Mouse (Mus musculus) lung, adult 18-20 months (tissue): ENCODE measurements at regions not wholly inside any gene's neighbourhood (a gene's known extent, or its start where the extent isn't known, plus 50 kb on each side); places are given as distances from the start of the nearest gene placed in this dataset.

Experiments
- DNase-seq, 2 experiments: peaks; one replicate each; pipeline ENCODE4 v3.0.0; 2022; ENCODE audit warnings: mixed read lengths in 2 of 2

DNA sequence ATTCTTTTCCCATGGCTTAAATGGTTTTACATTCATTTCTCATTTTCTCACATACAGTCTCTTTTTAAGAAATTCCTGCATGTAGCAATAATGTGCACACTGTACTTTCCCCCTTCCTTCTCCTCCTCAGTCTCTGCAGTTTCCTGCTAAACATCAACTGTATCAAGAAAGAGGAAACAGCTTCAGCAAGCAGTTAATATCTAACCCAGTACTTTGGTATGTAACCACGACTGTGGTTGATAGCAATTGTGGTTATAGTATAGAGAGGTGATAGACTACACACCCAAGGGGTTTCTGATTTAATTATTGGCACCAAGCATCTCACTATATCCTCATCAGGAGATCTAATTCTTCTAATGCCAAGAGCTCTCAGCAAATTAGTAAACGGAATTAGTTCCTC lies 52.8 kb upstream of the Eci2 start:
- DNase-seq: no peak

- DNase-seq: no peak
Observed at GRCm38 (mm10) chr13:35085386-35085785, 58.5 kb upstream of the Eci2 start.

DNA sequence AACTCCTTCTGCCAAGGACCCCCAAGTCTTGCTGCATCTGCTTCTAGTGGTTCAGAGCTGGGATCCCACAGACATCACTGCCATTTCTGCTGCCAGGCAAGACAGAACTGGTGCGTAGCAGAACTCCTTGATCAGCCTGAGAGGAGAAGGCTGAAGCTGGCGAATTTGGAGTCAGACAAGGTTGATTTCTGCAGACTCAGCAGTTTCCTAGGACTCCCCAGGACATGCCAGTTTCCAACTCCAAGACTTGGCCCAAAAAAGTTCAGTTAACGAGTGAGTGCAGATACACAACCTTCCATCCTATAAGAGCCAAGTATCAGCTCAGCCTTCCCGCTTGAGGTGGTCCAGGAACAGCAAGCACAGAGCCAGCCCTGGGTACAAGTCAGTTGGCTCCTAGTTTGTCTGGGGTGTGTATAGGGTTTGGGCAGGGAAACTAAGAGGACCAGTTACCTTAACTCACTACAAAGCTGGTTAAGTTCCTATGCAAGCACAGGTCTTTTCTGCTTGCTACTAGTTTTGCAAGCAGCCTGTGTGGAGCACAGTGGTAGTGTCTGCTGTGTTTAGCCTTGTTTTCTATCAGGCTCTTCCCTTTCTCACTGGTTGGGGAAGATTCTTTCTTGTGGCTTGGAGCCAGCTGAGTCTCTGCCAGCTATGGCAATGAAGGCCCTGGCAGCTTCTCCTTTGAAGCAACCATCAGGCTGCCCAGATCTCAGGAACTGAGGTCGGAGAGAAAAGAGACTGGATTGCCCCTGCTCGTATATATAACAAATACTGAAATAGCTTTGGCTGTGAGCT lies 60.5 kb upstream of the Eci2 start:
- peak; percentile 16 to 23 for DNase-seq

GRCm38 (mm10) chr13:35091155-35091554 lies 64.3 kb upstream of the Eci2 start:
- no peak for DNase-seq

- DNase-seq: no peak
Observed at GRCm38 (mm10) chr13:35119782-35120181, 92.9 kb upstream of the Eci2 start.

DNA sequence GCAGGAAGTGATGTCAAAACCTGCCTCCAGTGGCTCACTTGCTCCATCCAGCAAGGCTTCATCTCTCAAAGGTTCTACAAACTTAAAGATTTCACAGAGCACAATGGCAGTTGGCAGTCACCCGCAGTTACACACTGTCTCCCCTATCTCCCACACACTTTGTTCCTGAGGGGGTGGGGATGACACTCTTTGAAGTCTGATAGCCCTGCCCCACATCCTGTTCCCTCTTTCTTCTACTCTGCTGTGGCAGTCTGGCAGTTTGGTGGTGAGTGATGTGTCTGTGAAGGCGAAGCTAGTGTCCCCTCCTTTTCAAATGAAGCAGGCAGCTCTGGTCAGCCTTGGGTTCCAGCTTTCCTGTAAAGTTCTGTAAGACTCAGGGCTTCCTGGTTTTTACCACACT lies 102.6 kb upstream of the Eci2 start:
- no peak for DNase-seq

GRCm38 (mm10) chr13:35131272-35132185 lies 104.6 kb upstream of the Eci2 start:
- DNase-seq: peak; percentile 5 to 7

GRCm38 (mm10) chr13:35151629-35152028 lies 124.7 kb upstream of the Eci2 start:
- no peak for DNase-seq

- DNase-seq: no peak
Observed at GRCm38 (mm10) chr13:35159456-35159855, 132.6 kb upstream of the Eci2 start.

DNA sequence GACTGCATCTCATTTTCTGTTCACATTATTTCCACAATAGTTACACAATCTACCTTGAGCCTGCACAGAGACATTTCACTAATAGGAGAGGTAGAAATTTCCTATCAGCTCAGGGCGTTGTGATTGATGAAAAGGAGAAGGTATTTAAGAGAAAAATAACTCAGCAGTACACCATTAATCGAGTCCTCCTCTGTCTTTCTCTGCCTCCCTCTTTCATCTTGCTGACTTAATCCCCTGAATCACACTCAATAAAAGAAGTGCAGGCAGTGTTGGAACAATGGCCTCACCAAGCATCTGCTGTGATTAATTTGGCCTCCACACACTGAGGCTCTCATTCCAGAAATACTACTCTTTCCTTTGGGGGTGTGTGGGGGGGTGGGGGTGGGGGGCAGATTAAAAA lies 133.9 kb upstream of the Eci2 start:
- no peak for DNase-seq

- DNase-seq: no peak
Observed at GRCm38 (mm10) chr13:35166080-35166479, 139.2 kb upstream of the Eci2 start.

- DNase-seq: no peak
Observed at GRCm38 (mm10) chr13:35166831-35167541, 140.1 kb upstream of the Eci2 start.

- no peak for DNase-seq
Observed at GRCm38 (mm10) chr13:35171562-35172254, 144.8 kb upstream of the Eci2 start.

- no peak for DNase-seq
Observed at GRCm38 (mm10) chr13:35173522-35173921, 146.6 kb upstream of the Eci2 start.

GRCm38 (mm10) chr13:35175587-35175986 lies 148.7 kb upstream of the Eci2 start:
- no peak for DNase-seq

- no peak for DNase-seq
Observed at GRCm38 (mm10) chr13:35177305-35177704, 150.4 kb upstream of the Eci2 start.

DNA sequence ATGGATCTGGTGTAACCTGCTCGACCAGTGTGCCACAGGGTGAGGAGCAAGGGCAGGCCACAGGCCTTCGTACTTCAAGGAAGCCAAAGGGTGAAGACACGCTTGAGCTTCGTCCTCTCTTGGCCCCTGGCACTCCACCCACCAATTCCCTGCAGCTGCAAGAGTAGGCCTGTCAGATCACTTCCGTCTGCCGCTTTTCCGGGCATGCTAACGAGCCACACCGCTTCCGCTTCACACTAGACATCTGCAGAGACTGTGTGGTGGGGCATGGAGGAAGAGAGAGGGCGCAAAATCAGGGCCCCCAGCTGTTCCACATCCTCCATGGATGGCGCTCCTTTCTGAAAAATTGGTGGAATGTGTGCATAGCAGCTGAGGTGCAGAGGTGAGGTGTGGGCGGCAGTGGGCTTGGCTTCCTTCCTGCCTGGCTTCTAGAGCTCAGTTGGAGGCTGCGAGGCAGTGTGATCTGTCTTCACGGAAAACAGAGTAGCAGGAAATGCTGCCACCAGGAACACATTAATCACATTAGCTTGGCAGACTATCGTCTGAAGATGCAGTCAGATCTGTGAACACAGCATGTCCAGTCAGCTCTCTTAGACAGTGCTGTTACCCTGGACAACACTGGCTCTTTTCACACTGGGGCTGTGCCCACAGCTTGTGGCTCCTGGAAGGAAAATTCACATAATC lies 162.3 kb upstream of the Eci2 start:
- DNase-seq: peak; percentile 13 to 40

GRCm38 (mm10) chr13:35202069-35202468 lies 175.2 kb upstream of the Eci2 start:
- no peak for DNase-seq

DNA sequence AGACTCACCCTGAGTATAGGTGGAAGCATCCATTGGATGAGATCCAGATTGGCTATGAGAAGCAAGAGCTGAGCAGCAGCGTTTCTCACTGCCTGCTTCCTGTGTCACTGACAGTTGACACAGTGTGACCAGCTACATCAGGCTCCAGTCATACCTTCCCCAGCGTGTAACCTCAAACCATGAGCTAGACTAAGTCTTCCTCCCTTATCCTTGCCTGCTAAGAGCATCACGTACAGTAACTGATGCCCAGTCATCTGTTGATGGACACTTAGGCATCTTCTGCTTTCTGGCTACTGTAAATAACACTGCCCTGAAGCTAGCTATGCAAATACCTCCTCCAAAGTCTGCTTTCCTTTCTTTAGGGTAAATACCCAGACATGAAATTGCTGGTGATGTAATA lies 181.4 kb upstream of the Eci2 start:
- no peak for DNase-seq

GRCm38 (mm10) chr13:35209551-35209950 lies 182.7 kb upstream of the Eci2 start:
- DNase-seq: peak; percentile 1 to 5

DNA sequence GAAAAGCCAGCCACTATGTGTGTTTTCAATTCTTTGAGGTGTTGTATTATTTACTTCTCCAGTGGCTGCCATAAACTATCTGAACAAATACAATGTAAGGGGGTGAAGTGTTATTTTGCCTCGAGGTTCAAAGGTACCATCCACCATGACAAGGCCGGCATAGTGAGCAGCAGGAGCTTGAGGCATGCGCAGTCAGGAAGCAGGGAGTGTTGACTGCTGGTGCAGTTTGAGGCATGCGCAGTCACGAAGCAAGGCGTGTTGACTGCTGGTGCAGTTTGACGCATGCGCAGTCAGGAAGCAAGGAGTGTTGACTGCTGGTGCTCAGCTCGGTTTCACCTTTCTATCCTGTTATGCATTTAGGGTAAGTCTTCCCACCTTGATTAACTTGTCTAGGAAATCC lies 184.9 kb upstream of the Eci2 start:
- DNase-seq: no peak

DNA sequence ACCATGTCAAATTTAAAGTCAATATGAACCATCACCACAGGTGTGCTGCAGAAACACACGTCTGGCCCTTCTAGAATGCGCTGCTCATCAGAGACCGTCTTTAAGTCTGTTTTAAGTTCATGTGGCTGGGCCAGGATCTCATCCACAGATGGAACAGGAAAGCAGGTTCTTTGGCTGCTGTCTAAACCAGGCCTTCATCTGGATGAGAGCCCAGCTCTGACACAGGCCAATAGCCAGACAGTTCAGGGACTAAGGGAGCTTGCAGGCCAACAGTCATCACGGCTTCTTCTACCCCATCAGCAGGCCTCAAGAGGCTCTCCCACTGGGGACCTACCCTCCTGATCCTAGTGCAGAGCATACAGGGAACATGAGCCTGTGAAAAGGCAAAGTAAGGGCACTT lies 185.4 kb upstream of the Eci2 start:
- DNase-seq: no peak
